Mouse (Mus musculus) ES-Bruce4 (cell line): ENCODE results near the gene Lipa. TPM values are rescaled to one million over a fixed set of nuclear protein-coding genes. Genes with fewer than 3 reads are reported as not detected.

Experiments
- H3K27ac ChIP-seq: 2 replicates; pipeline ENCODE4 v1.5.1; 2012; ENCODE audit warnings: low read length, inconsistent platforms; ENCODE audit not compliant: insufficient read depth
- H3K27me3 ChIP-seq: 2 replicates; pipeline ENCODE4 v1.6.1; 2012; ENCODE audit warnings: mild to moderate bottlenecking, low read length, inconsistent platforms; ENCODE audit not compliant: control insufficient read depth, poor library complexity, insufficient read depth, severe bottlenecking
- H3K36me3 ChIP-seq: 2 replicates; pipeline ENCODE4 v1.6.1; 2012; ENCODE audit warnings: inconsistent platforms, mild to moderate bottlenecking, low read length, moderate library complexity; ENCODE audit not compliant: control insufficient read depth, poor library complexity, insufficient read depth, severe bottlenecking
- H3K4me1 ChIP-seq: one replicate; pipeline ENCODE4 v1.8.1; 2011; ENCODE audit warnings: low read length; ENCODE audit not compliant: control insufficient read depth, insufficient read depth
- H3K4me3 ChIP-seq: 2 replicates; pipeline ENCODE4 v1.5.1; 2011; ENCODE audit warnings: low read depth, mild to moderate bottlenecking, low read length
- H3K9ac ChIP-seq: 2 replicates; pipeline ENCODE4 v1.6.1; 2012; ENCODE audit warnings: low read depth, mild to moderate bottlenecking, inconsistent platforms; ENCODE audit not compliant: poor library complexity, severe bottlenecking
- H3K9me3 ChIP-seq: replicated peaks from 2 replicates; pipeline ENCODE4 v1.6.1; 2012; ENCODE audit warnings: mild to moderate bottlenecking, low read length, inconsistent platforms; ENCODE audit not compliant: control insufficient read depth, poor library complexity, insufficient read depth, severe bottlenecking
- CTCF ChIP-seq: IDR thresholded peaks from one replicate; pipeline ENCODE4 v1.8.1; 2011; ENCODE audit warnings: low read depth, low read length
- EP300 ChIP-seq: IDR thresholded peaks from 2 replicates; pipeline ENCODE4 v1.6.1; 2011; ENCODE audit warnings: low read depth, low read length; ENCODE audit not compliant: insufficient read depth
- POLR2A ChIP-seq: IDR thresholded peaks from one replicate; pipeline ENCODE4 v1.8.1; 2011; ENCODE audit warnings: low read length; ENCODE audit not compliant: insufficient read depth
- polyA plus RNA-seq: library from polyadenylated mRNA; stranded (reverse); fragments of >200 nt; gene quantifications from 2 replicates; pipeline ENCODE4 v1.2.4, GENCODE M21; 2011; ENCODE audit warnings: low read depth; ENCODE audit not compliant: missing spikeins, insufficient read depth, insufficient read length

Lipa gene
- polyA plus RNA-seq, 1 experiment: 20.7 TPM

GRCm38 (mm10) chr19:34520051-34520450, 7.2 kb downstream of the Lipa start:
- H3K9me3 ChIP-seq: no peaks in the 10 kb centered on the region
- H3K27ac ChIP-seq: no peak overlapping the region
- H3K36me3 ChIP-seq: no peaks in the 10 kb centered on the region
- no peak overlapping the region for H3K4me3 ChIP-seq
- TF ChIP-seq EP300 (no peak), POLR2A (no peak), CTCF (no peak)
- H3K9ac ChIP-seq: no peak overlapping the region
- H3K27me3 ChIP-seq: no peaks in the 10 kb centered on the region
- peaks cover 2% of the 10 kb centered on the region for H3K4me1 ChIP-seq

GRCm38 (mm10) chr19:34519646-34520045, 7.6 kb downstream of the Lipa start:
- Histone ChIP-seq H3K9ac (no peak overlapping the region), H3K9me3 (no peaks in the 10 kb centered on the region), H3K4me3 (no peak overlapping the region), H3K27me3 (no peaks in the 10 kb centered on the region), H3K36me3 (no peaks in the 10 kb centered on the region), H3K27ac (no peak overlapping the region), H3K4me1 (peaks cover 2% of the 10 kb centered on the region)
- TF ChIP-seq CTCF (no peak), POLR2A (no peak), EP300 (no peak)

GRCm38 (mm10) chr19:34518786-34519185, 8.5 kb downstream of the Lipa start:
- Histone ChIP-seq H3K27ac (no peak overlapping the region), H3K36me3 (no peaks in the 10 kb centered on the region), H3K9ac (no peak overlapping the region), H3K4me3 (no peak overlapping the region), H3K27me3 (no peaks in the 10 kb centered on the region), H3K4me1 (peaks cover 2% of the 10 kb centered on the region), H3K9me3 (no peaks in the 10 kb centered on the region)
- TF ChIP-seq POLR2A (no peak), CTCF (no peak), EP300 (no peak)

- no peaks in the 10 kb centered on the region for H3K27me3 ChIP-seq
- no peaks in the 10 kb centered on the region for H3K9me3 ChIP-seq
- H3K4me1 ChIP-seq: peaks cover 2% of the 10 kb centered on the region
- TF ChIP-seq CTCF: no peak
- no peak for TF ChIP-seq EP300
- no peak for TF ChIP-seq POLR2A
- H3K36me3 ChIP-seq: no peaks in the 10 kb centered on the region
- H3K9ac ChIP-seq: no peak overlapping the region
- no peak overlapping the region for H3K27ac ChIP-seq
- no peak overlapping the region for H3K4me3 ChIP-seq
These were observed 9.3 kb downstream of the Lipa start for GRCm38 (mm10) chr19:34517812-34518594.

GRCm38 (mm10) chr19:34517197-34517596, 10.1 kb downstream of the Lipa start:
- H3K36me3 ChIP-seq: no peaks in the 10 kb centered on the region
- no peak overlapping the region for H3K9ac ChIP-seq
- no peak for TF ChIP-seq EP300
- no peak for TF ChIP-seq POLR2A
- TF ChIP-seq CTCF: no peak
- H3K4me1 ChIP-seq: peaks cover 2% of the 10 kb centered on the region
- no peak overlapping the region for H3K27ac ChIP-seq
- no peaks in the 10 kb centered on the region for H3K9me3 ChIP-seq
- no peak overlapping the region for H3K4me3 ChIP-seq
- H3K27me3 ChIP-seq: no peaks in the 10 kb centered on the region

- Histone ChIP-seq H3K9ac (no peak overlapping the region), H3K4me1 (no peaks in the 10 kb centered on the region), H3K27ac (no peak overlapping the region), H3K36me3 (no peaks in the 10 kb centered on the region), H3K9me3 (no peaks in the 10 kb centered on the region), H3K27me3 (no peaks in the 10 kb centered on the region), H3K4me3 (no peak overlapping the region)
- TF ChIP-seq POLR2A (no peak), CTCF (no peak), EP300 (no peak)
These were observed 10.9 kb downstream of the Lipa start for GRCm38 (mm10) chr19:34516346-34516745.
